Mouse (Mus musculus) 3T3-L1 (cell line): ENCODE data around the gene Robo1.

Experiments
- DNase-seq: peaks from one replicate; pipeline ENCODE4 v3.0.0-alpha.2; 2015; ENCODE audit warnings: low read depth, low spot score

Robo1 gene

GRCm38 (mm10) chr16:72930871-72931270, 622.8 kb downstream of the Robo1 start:
- no peak for DNase-seq

- DNase-seq = no peak
Observed at GRCm38 (mm10) chr16:72934908-72935307, 626.8 kb downstream of the Robo1 start.

GRCm38 (mm10) chr16:72937183-72937582, 629.1 kb downstream of the Robo1 start:
- DNase-seq = no peak

- DNase-seq = no peak
Observed at GRCm38 (mm10) chr16:72939862-72940261, 631.8 kb downstream of the Robo1 start.

DNA sequence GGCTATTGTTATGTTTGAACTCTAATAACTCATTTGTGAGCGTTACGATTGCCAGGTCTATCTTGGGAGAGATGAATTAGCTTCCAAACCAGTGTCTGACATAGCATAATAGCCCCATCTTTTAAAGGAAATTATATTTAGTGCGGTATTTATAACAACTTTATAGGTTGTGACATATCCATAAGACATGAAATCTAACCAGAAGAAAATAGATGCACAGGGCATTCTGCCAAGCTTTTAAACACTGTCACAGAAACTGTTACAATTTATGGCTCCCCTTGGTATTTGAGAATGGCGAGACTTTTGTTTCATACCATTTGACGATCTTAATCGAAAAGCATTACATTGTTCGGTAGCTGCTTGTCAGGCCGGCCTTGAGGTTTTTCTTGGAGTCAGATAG, 632.7 kb downstream of the Robo1 start:
- DNase-seq = no peak

DNA sequence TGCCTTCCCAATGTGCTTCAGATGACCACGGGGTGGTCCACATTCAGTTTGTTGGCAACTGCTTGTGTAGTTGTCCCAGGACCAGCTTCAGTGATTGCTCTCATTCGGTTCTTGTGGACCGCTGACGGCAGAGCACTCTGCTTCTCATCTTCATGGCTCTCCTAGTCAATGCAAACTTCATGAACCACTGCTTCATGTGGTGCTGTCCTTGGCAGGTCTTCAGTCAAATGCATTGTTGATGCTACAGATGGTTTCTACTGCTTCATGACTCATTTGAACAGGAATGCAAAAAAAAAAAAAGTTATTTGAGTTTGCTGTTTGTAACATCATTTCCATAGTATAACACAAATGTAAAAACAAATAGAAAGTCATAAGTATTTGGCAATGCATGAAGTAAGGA, 636.3 kb downstream of the Robo1 start:
- DNase-seq = no peak

DNA sequence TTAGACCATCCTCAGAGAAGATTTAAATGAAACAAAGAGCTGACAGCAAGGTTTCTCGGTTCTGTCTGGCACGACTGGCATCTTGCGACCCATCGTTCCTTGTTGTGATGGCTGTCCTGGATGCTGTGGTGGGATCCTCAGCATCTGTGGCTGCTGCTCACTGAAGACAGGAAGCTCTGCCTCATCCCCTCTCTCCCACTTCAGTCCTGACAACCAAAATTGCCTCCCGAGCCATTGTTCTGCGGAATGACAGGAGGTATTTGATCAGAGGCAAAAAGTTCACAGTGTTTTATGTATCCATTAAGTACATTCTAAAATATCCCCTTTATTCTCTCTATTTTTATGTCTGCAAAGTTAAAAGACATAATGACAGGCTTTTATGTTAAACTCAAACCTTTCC, 643.9 kb downstream of the Robo1 start:
- DNase-seq = no peak

- no peak for DNase-seq
Observed at GRCm38 (mm10) chr16:72959018-72959702, 651.1 kb downstream of the Robo1 start.

DNA sequence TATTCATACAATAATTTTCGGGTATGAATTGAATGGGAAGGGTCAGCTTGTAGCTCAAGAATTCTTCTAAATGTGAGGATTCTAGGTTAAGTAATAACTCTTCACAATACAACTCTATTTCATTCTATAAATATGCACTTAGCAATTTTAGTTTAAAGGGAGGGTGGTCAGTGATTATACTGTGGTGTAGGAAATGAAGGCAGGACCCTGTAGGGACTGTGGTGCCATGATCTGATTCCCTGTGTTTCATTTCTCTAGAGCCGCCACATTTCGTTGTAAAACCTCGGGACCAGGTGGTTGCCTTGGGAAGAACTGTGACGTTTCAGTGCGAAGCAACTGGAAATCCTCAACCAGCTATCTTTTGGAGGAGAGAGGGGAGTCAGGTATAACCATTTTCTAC, 651.7 kb downstream of the Robo1 start:
- DNase-seq = no peak

DNA sequence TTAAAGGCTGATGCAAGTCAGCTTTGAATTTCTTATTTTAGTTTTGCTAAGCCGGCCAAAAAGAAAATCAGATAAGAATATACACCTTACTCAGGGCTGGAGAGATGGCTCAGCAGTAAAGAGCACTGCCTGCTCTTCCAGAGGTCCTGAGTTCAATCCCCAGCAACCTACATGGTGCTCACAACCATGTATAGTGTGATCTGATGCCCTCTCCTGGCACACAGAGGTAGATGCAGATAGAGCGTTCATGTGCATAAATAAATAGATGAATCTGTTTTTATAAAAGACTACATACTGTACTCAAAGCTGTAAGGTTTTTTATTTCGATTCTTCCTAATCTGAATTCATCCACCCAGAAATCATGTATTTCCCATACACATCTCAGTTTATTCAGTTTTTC, 655.7 kb downstream of the Robo1 start:
- DNase-seq = no peak

- no peak for DNase-seq
Observed at GRCm38 (mm10) chr16:72967509-72967908, 659.4 kb downstream of the Robo1 start.

DNA sequence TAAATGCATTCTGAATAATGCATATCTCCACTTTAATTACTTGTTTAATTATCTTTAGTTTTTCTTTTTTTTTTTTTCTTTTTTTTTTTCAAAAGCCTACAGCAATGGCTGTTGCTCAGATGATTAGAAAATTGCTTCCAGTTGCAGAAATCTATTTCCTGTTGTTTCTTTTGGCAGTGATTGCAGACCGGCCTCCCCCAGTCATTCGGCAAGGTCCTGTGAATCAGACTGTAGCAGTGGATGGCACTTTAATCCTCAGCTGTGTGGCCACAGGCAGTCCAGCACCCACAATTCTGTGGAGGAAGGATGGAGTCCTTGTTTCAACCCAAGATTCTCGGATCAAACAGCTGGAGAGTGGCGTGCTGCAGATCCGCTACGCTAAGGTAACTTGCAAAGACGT, 661.9 kb downstream of the Robo1 start:
- no peak for DNase-seq

DNA sequence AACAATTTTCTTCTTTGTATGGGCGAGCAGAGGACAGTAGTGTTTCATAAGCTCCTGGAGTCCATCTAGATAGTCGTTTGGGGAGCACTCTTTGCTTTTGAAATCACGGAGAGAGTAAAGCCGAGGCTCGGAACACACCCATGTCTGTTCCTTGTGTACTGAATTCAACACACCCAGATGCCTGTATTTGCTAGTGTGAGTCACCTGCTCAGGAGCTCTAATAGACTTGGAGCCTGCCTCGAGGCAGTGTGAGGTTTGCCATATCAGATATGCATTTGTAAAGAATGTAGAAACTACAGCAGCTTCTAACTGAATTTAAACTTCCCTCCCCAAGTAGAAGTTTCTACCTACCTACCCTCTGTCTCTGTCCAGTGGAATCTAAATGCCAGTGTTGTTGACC, 665.6 kb downstream of the Robo1 start:
- no peak for DNase-seq

GRCm38 (mm10) chr16:72974681-72975080, 666.6 kb downstream of the Robo1 start:
- no peak for DNase-seq

- no peak for DNase-seq
Observed at GRCm38 (mm10) chr16:72976849-72977576, 668.9 kb downstream of the Robo1 start.

DNA sequence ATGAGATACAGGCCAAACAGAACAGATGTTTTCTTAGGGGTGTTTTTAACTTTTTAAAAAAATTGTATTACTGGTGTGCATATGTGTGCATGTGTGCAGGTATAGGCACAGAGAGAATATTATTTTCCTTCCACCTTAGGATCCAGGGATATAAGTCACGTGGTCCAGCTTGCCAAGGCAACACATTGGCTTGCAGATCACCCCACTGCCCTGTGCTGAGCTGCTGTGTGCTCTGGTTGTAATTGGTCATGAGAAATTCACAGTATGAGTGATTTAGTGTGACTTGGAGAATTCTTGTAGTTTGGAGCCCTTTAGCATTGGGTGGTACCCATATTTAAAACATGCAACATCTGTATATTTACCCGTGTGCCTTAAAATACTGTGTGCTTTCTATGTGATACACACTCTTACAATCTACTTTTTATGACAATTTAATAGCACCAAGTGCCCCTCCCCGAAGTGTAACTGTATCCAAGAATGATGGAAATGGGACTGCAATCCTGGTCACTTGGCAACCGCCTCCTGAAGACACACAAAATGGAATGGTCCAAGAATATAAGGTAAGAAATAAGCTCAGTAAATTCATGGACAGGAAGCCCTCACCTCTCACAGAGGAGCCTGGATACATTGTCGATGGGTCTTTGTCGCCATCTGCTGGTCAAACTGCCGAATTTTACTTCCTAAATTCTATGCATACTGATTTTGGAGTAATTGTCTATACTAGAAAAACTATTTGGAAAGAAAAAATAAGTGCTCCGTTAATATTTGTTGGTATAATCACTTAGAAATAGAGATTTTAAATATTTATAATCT, 671.5 kb downstream of the Robo1 start:
- DNase-seq = peak; percentile 77

GRCm38 (mm10) chr16:72990376-72991167, 682.5 kb downstream of the Robo1 start:
- no peak for DNase-seq

GRCm38 (mm10) chr16:72993189-72993588, 685.1 kb downstream of the Robo1 start:
- no peak for DNase-seq

GRCm38 (mm10) chr16:72993594-72993993, 685.5 kb downstream of the Robo1 start:
- no peak for DNase-seq

DNA sequence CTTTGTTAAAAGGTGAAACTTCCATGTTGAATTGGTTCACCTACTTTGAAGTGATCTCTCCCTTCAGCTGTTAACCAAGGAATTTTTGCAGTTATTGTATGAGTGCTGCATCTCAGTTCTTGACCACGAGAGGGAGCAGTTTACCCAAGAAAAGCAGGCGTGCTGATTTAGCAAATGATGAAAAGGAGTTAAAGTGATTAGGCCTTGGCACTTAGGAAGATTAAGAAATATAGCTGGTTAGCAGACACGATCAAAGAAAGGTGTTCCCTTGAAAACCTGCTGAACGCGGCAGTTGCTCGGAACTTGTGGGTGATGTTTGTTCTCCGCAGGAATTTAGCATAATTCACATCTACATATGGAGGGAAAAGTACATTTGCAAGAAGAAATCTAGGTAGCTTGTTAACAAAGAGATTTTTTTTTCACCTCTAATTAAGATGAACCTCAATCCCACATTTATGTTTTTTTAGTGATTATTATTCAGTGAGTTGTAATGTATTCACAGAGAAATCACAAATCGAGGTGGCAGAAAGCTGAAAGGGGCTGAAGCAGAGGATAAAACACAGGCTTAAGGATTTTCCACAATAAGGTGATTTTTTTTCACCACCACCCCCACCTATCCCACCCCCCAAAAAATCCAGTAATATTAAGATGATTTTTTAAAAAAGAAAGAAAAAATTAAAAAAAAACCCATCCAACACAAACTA, 687.3 kb downstream of the Robo1 start:
- peak; percentile 59 for DNase-seq

DNA sequence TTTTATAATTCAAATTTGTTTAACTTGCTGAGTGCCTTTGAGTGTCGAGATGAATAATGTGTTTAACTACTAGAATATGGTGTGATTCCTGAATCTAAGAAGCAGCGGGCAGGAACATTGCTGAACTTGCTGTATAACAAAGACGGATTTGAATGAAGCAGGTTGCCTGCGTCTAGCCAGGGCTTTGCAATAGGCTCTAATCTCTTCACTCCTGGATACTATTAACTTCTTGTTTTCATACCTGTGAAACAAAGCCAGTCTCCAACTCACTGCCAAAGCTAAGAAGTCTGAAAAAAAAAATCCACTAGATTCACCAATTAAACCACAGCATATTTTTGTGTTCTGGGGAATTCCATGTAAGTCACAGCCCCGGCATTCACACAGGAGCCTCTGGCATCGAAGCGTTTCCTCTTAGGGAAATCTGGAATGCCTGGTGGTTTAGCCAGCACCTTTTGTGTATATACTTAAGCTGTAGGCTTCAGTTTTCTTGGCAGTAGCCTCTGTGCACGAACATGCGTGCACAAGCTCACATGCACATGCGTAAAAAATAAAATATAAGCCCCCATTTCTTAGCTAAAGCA, 687.9 kb downstream of the Robo1 start:
- DNase-seq = peak; percentile 4
